Mouse (Mus musculus): ENCODE measurements around the gene Gm973.

DNA sequence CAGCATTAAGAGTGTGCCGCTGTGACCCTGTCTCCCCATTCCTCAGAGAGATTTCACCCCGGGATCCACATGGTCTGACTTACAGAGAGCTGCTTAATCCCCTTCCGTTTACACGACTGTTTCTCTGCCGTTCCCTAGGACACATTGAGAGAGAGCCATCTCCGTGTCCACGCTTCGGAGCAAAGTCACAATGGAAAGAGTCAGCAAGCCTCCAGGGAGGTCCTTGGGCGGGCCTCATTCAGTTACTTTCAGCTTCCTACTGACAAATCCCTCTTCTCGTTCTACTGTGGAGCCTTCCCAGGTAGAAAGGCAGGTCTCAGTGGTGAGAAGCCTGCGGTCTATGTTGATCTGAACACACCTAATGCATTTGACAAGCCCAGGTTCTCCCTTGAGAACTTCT lies 34.9 kb downstream of the Gm973 start:
- no peak for TF ChIP-seq GATA1 (IDR thresholded peaks at IDR 0.05; ENCODE audit: low read depth, low read length)
- TF ChIP-seq HCFC1 (IDR thresholded peaks at IDR 0.05; ENCODE audit: low read depth, low read length) = no peak
- no peak for TF ChIP-seq BHLHE40 (IDR thresholded peaks at IDR 0.05; ENCODE audit: borderline replicate concordance, low read depth, low read length)
- TF ChIP-seq POLR2A (IDR thresholded peaks at IDR 0.05; ENCODE audit: control insufficient read depth in 1 of 2, insufficient read depth in 1 of 2, low read depth in 1 of 2, low read length in 2 of 2, poor library complexity in 1 of 2) = no peak
- no peak for TF ChIP-seq CTCF (IDR thresholded peaks at IDR 0.05 in 2 of 3, conservative IDR thresholded peaks at IDR 0.05 in 1 of 3; ENCODE audit: control insufficient read depth in 1 of 3, insufficient read depth in 1 of 3, low read depth in 2 of 3, low read length in 3 of 3, poor library complexity in 1 of 3, severe bottlenecking in 1 of 3)
- no peak for TF ChIP-seq MAFK (IDR thresholded peaks at IDR 0.05; ENCODE audit: borderline replicate concordance, low read depth, low read length)
- TF ChIP-seq USF1 (IDR thresholded peaks at IDR 0.05; ENCODE audit: low read depth, low read length) = no peak
- TF ChIP-seq MAZ (IDR thresholded peaks at IDR 0.05; ENCODE audit: low read depth, low read length) = no peak
- no peak for TF ChIP-seq CHD2 (IDR thresholded peaks at IDR 0.05; ENCODE audit: low read length)
- TF ChIP-seq ZC3H11A (IDR thresholded peaks at IDR 0.05; ENCODE audit: low read depth, low read length) = no peak

Measured in MEL (cell line).